Mouse (Mus musculus) lung, postnatal 36 days (tissue): ENCODE measurements around the gene Taar8c.

Experiments used
- DNase-seq: peaks from one replicate; pipeline ENCODE4 v3.0.0; 2022; ENCODE audit warnings: mixed read lengths

The Taar8c gene

GRCm38 (mm10) chr10:24058986-24059385, 42.7 kb downstream of the Taar8c start:
- DNase-seq: no peak

GRCm38 (mm10) chr10:24052039-24052438, 49.7 kb downstream of the Taar8c start:
- no peak for DNase-seq
